Mouse (Mus musculus) heart, embryonic 13.5 days (tissue): ENCODE data around the gene N4bp3. TPM values are rescaled to one million over a fixed set of nuclear protein-coding genes. Genes with fewer than 3 reads are reported as not detected.
"Not testable (repeated sequence)": the region's sequence is repeated elsewhere in the genome, so short reads cannot be mapped to it uniquely, and the experiment has no call there.

ENCODE experiments used
- ATAC-seq: fragments of 200-750 bp; cut with Nextera tagmentation; 2 replicates; pipeline ENCODE4 v1.8.0; 2017; ENCODE audit warnings: moderate TSS enrichment; ENCODE audit not compliant: insufficient number of reproducible peaks, low FRiP score, low TSS enrichment; ENCODE audit errors: extremely low read depth
- H3K27ac ChIP-seq: fragments of 300-500 bp; sonication (generic); replicated peaks from 2 replicates; pipeline ENCODE4 v1.5.1; 2015; ENCODE audit warnings: moderate library complexity, mild to moderate bottlenecking, inconsistent platforms
- H3K27me3 ChIP-seq: fragments of 300-500 bp; sonication (generic); replicated peaks from 2 replicates; pipeline ENCODE4 v1.6.1; 2015; ENCODE audit warnings: mild to moderate bottlenecking, inconsistent platforms
- H3K36me3 ChIP-seq: fragments of 300-500 bp; sonication (generic); 2 replicates; pipeline ENCODE4 v1.6.1; 2015; ENCODE audit warnings: mild to moderate bottlenecking, inconsistent platforms
- H3K4me1 ChIP-seq: fragments of 300-500 bp; sonication (generic); 2 replicates; pipeline ENCODE4 v1.6.1; 2015; ENCODE audit warnings: inconsistent platforms
- H3K4me2 ChIP-seq: fragments of 300-500 bp; sonication (generic); 2 replicates; pipeline ENCODE4 v1.6.1; 2015; ENCODE audit warnings: inconsistent platforms, mild to moderate bottlenecking, moderate library complexity
- H3K4me3 ChIP-seq: fragments of 300-500 bp; sonication (generic); 2 replicates; pipeline ENCODE4 v1.5.1; 2015; ENCODE audit warnings: moderate library complexity, mild to moderate bottlenecking, inconsistent platforms
- H3K9ac ChIP-seq: fragments of 300-500 bp; sonication (generic); 2 replicates; pipeline ENCODE4 v1.6.1; 2015; ENCODE audit warnings: inconsistent platforms, mild to moderate bottlenecking, moderate library complexity
- H3K9me3 ChIP-seq: fragments of 300-500 bp; sonication (generic); 2 replicates; pipeline ENCODE4 v1.6.1; 2016; ENCODE audit warnings: inconsistent platforms
- WGBS: fragments of 180-500 bp; shearing (Covaris S2); methylation state at CpG from one replicate; pipeline ENCODE4 v1.1.7; 2015; ENCODE audit warnings: mixed read lengths; 5-methylcytosine and 5-hydroxymethylcytosine counted together
- polyA plus RNA-seq: library from polyadenylated mRNA; unstranded; fragments of >200 nt; fragmentation: Nextera tagmentation; extraction: Ambion mirVana; gene quantifications from 2 replicates; pipeline ENCODE4 v1.2.1, GENCODE M21; 2015

The N4bp3 gene
- polyA plus RNA-seq, 1 experiment from 2014 or later, result 14.1 TPM

DNA sequence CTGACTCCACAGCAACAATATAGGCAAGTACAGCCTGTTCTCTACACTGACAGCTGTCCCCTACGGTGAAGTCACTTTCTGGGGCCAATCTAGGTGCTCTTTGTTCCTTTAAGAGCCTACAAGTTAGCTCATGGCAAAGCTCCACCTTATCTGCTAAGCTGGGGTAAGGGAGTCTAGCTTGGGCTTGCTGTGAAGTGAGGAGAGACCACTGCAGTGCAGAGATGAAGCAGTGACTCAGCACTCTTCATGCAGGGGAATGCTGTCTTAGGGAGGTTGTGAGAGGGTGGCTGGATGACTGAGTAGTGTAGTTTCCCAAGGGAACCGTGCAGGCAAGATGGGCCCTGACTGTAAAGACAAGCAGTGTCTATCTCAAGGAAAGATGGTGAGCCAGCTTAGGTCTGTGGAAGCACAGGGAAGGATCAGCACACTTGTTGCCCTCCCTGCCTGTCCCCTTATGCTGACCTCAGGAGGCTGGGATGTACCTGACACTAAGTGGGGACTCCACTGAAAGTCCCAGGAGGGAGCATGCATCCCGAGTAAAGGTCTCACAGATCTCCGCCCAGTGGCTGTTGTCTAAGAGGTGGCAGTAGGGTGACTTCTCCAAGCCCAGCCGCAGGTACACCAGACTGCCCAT lies 25.3 kb downstream of the N4bp3 start:
- 59% methylated on average over 5 of the region's 5 CpGs for WGBS
- no peak for ATAC-seq
- H3K27me3 ChIP-seq, result no peaks in the 10 kb centered on the region
- peaks cover 18% of the 10 kb centered on the region for H3K4me1 ChIP-seq
- H3K36me3 ChIP-seq, result peaks cover 81% of the 10 kb centered on the region
- no peaks in the 10 kb centered on the region for H3K9me3 ChIP-seq
- no peak overlapping the region for H3K4me2 ChIP-seq
- no peak overlapping the region for H3K4me3 ChIP-seq
- no peak overlapping the region for H3K27ac ChIP-seq
- no peak overlapping the region for H3K9ac ChIP-seq

DNA sequence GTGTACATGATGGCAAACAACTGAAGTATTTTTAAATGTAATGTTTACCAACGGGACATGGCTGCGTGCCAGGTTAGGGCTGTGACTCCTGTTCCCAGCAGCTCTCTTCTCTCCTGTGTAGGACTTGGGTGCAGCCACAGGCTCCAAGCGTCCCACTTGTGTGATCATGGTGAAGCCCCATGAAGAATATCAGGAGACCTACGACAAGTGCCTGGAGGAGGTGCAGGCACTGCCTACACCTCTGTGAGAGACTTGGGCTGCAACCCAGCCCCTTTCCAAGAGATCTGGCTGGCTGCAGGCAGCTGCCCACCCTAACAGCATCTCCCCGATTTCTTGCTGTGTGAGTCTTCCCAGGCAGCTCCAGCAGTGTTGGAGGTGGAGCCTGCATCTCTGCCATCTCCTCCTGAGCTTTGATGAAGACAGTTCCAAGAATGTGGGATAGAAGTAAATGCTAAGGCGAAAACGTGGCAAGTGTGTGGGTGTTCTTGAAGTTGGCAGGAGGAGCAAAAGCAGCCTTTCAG lies 27.6 kb downstream of the N4bp3 start:
- no peak overlapping the region for H3K9ac ChIP-seq
- no peak overlapping the region for H3K27ac ChIP-seq
- ATAC-seq, result no peak
- peaks cover 67% of the 10 kb centered on the region for H3K36me3 ChIP-seq
- no peaks in the 10 kb centered on the region for H3K27me3 ChIP-seq
- H3K9me3 ChIP-seq, result no peaks in the 10 kb centered on the region
- peaks cover 26% of the 10 kb centered on the region for H3K4me1 ChIP-seq
- H3K4me2 ChIP-seq, result no peak overlapping the region
- no peak overlapping the region for H3K4me3 ChIP-seq
- WGBS, result 88% methylated on average over 7 of the region's 7 CpGs

DNA sequence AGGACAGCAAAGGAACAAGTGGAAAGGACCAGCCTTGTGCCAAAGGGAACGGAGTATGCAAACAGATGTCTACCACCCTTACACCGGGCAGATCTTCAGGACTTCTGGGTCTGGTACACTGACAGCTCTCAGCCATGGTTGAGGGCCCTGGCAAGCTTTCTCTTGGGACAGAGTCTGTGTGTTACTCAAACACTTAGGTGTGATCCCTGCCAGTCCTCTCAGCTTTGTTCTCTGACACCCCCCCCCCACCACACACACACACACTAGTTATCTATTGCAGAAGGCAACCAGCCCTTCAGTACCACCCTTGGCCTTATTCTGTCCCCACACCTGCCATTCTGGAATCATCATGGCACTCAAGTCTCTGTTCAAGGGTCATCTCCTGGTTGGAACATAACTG lies 28.9 kb downstream of the N4bp3 start:
- Histone ChIP-seq H3K27me3 (no peaks in the 10 kb centered on the region), H3K9me3 (no peaks in the 10 kb centered on the region), H3K4me2 (no peak overlapping the region)

DNA sequence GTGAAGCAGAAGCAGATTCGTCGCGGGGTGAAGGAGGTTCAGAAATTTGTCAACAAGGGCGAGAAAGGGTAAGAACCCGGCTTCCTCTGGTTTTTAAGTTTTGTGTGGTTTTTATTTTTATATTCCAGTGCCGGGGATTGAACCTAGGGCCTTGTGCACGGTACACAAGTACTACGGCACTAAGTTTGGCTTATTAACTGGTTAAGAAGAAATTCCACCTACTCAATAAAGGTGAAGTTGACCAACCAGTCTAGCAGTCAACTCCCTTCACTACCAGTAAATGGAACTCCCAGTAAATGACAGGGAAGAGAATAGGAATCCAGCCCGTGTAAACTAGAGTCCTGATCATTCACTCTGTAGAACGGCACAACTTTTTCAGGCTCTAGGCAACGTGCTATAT lies 30.6 kb downstream of the N4bp3 start:
- peaks cover 39% of the 10 kb centered on the region for H3K36me3 ChIP-seq
- no peaks in the 10 kb centered on the region for H3K27me3 ChIP-seq
- no peaks in the 10 kb centered on the region for H3K9me3 ChIP-seq
- H3K4me1 ChIP-seq, result peaks cover 33% of the 10 kb centered on the region
- peak overlapping the region; percentile 91 for H3K4me3 ChIP-seq
- peak overlapping the region; percentile 90 for H3K4me2 ChIP-seq
- under 1% methylated on average over 11 of the region's 11 CpGs for WGBS
- H3K9ac ChIP-seq, result peak overlapping the region; percentile 90
- H3K27ac ChIP-seq, result peak overlapping the region; percentile 53
- no peak for ATAC-seq

More for the DNA sequence above, 28.9 kb downstream of the N4bp3 start:
- 92% methylated on average over 2 of the region's 2 CpGs for WGBS
- no peak for ATAC-seq
- peaks cover 26% of the 10 kb centered on the region for H3K4me1 ChIP-seq
- H3K4me3 ChIP-seq, result no peak overlapping the region
- peaks cover 55% of the 10 kb centered on the region for H3K36me3 ChIP-seq
- H3K9ac ChIP-seq, result no peak overlapping the region
- no peak overlapping the region for H3K27ac ChIP-seq

GRCm38 (mm10) chr11:51619409-51620060 lies 31.1 kb downstream of the N4bp3 start, which contains the start of gene Nhp2:
Gene Nhp2 (plus strand): TSS chr11:51619735.
- ATAC-seq, result peak; percentile 85
- WGBS, result under 1% methylated on average over 51 of the region's 51 CpGs
- Histone ChIP-seq H3K4me1 (peaks cover 38% of the 10 kb centered on the region), H3K4me3 (peak within 1 kb of the TSS; percentile 91), H3K36me3 (peaks cover 34% of the 10 kb centered on the region), H3K9me3 (no peaks in the 10 kb centered on the region), H3K27me3 (no peaks in the 10 kb centered on the region), H3K9ac (peak within 1 kb of the TSS; percentile 90), H3K4me2 (peak within 1 kb of the TSS; percentile 90), H3K27ac (peak within 1 kb of the TSS; percentile 53)

DNA sequence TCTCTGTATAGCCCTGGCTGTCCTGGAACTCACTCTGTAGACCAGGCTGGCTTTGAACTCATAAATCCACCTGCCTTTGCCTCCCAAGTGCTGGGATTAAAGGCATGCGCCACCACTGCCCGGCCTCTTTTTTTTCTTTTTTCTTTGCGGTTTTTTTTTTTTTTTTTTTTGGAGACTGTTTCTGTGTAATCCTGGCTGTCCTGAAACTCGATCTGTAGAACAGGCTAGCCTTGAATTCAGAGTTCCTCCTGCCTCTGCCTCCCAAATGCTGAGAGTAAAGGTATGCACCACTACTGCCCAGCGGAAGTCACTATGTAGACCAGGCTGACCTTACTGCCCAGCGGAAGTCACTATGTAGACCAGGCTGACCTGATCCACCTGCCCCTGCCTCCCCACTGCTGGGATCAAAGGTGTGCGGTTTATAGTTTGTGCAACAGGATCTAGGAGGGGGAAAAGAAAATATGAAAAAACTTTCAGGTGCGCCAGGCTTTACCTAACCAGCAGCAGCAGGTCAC lies 31.7 kb downstream of the N4bp3 start:
- Histone ChIP-seq H3K4me1 (peaks cover 39% of the 10 kb centered on the region), H3K27ac (0 out of 2 replicates have a peak overlapping the region, but pooled peaks have one; percentile 24), H3K27me3 (no peaks in the 10 kb centered on the region), H3K9me3 (no peaks in the 10 kb centered on the region), H3K4me2 (peak overlapping the region; percentile 90), H3K4me3 (peak overlapping the region; percentile 91), H3K9ac (peak overlapping the region; percentile 72), H3K36me3 (peaks cover 28% of the 10 kb centered on the region)
- 40% methylated on average over 8 of the region's 8 CpGs for WGBS
- ATAC-seq, result no peak

- peaks cover 39% of the 10 kb centered on the region for H3K4me1 ChIP-seq
- peaks cover 16% of the 10 kb centered on the region for H3K36me3 ChIP-seq
- no peak for ATAC-seq
- WGBS, result 5% methylated on average over 4 of the region's 4 CpGs
- H3K27ac ChIP-seq, result no peak overlapping the region
- H3K4me3 ChIP-seq, result no peak overlapping the region
- no peak overlapping the region for H3K9ac ChIP-seq
- H3K9me3 ChIP-seq, result no peaks in the 10 kb centered on the region
- H3K4me2 ChIP-seq, result no peak overlapping the region
- H3K27me3 ChIP-seq, result no peaks in the 10 kb centered on the region
These were observed 32.9 kb downstream of the N4bp3 start for GRCm38 (mm10) chr11:51617693-51618092.

- ATAC-seq, H3K36me3 ChIP-seq, H3K27ac ChIP-seq, H3K9me3 ChIP-seq, H3K27me3 ChIP-seq: not testable (repeated sequence)
- peak overlapping the region; percentile 81 for H3K4me2 ChIP-seq
- H3K9ac ChIP-seq, result peak overlapping the region; percentile 83
- WGBS, result 93% methylated on average over 7 of the region's 7 CpGs
- peaks cover 32% of the 10 kb centered on the region for H3K4me1 ChIP-seq
- peak overlapping the region; percentile 52 for H3K4me3 ChIP-seq
These were observed 34.5 kb downstream of the N4bp3 start for GRCm38 (mm10) chr11:51616113-51616512.

GRCm38 (mm10) chr11:51615601-51616000 lies 35.0 kb downstream of the N4bp3 start:
- no peaks in the 10 kb centered on the region for H3K36me3 ChIP-seq
- ATAC-seq, result 0 out of 2 replicates have a peak, but pooled peaks have one; percentile 51
- 2% methylated on average over 14 of the region's 14 CpGs for WGBS

GRCm38 (mm10) chr11:51615129-51615528 lies 35.5 kb downstream of the N4bp3 start:
- ATAC-seq, result no peak
- Histone ChIP-seq H3K9me3 (no peaks in the 10 kb centered on the region), H3K4me2 (peak overlapping the region; percentile 81), H3K4me1 (peaks cover 22% of the 10 kb centered on the region), H3K36me3 (no peaks in the 10 kb centered on the region), H3K9ac (peak overlapping the region; percentile 83), H3K4me3 (peak overlapping the region; percentile 52), H3K27ac (peak overlapping the region; percentile 84), H3K27me3 (no peaks in the 10 kb centered on the region)
- 37% methylated on average over 7 of the region's 7 CpGs for WGBS

More at GRCm38 (mm10) chr11:51615601-51616000, 35.0 kb downstream of the N4bp3 start:
- H3K27ac ChIP-seq, result peak overlapping the region; percentile 84
- H3K4me3 ChIP-seq, result peak overlapping the region; percentile 52
- H3K9ac ChIP-seq, result peak overlapping the region; percentile 83
- H3K9me3 ChIP-seq, result no peaks in the 10 kb centered on the region
- peak overlapping the region; percentile 81 for H3K4me2 ChIP-seq
- H3K4me1 ChIP-seq, result peaks cover 27% of the 10 kb centered on the region
- no peaks in the 10 kb centered on the region for H3K27me3 ChIP-seq

GRCm38 (mm10) chr11:51614256-51614655 lies 36.4 kb downstream of the N4bp3 start:
- Histone ChIP-seq H3K4me2 (no peak overlapping the region), H3K36me3 (no peaks in the 10 kb centered on the region), H3K9ac (no peak overlapping the region), H3K27me3 (no peaks in the 10 kb centered on the region), H3K4me3 (no peak overlapping the region), H3K27ac (no peak overlapping the region), H3K9me3 (no peaks in the 10 kb centered on the region), H3K4me1 (peaks cover 20% of the 10 kb centered on the region)
- WGBS, result 77% methylated on average over 8 of the region's 8 CpGs
- no peak for ATAC-seq
